Mouse (Mus musculus) left cerebral cortex, adult 8-10 months (tissue): ENCODE results near the gene Rab37. TPM values are rescaled to one million over a fixed set of nuclear protein-coding genes. Genes with fewer than 3 reads are reported as not detected.

Experiments used
- DNase-seq, 2 experiments: peaks; one replicate each; pipeline ENCODE4 v3.0.0; 2022; ENCODE audit warnings: low spot score in 2 of 2
- total RNA-seq, 4 experiments: library from RNA; stranded (reverse); gene quantifications; 2 replicates each; pipeline ENCODE4 v1.2.4; 2022

Gene Rab37
- total RNA-seq, 4 experiments from 2014 or later: 3.3 to 6.1 (median 4.8) TPM

DNA sequence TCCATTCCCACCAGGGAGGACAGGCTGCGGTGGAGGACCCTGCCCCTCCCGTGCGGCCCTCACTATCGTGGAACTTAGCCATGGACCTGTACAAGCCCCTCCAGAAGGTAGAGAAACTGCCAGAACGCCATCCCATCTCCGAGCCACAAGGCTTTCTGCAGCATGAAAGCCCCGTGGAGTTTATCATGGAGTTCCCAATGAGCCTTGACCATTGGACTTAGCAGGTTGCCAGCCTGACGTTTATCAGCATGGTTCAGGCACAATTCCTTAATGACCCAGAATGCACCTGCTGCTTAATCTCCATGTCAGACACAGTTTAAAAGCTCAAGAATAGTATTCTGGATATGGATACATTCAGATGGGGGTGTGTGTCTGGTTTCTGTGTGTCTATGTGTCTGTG is 6.2 kb upstream of the Rab37 start:
- no peak for DNase-seq

GRCm38 (mm10) chr11:115086213-115086612 is 5.0 kb upstream of the Rab37 start:
- DNase-seq: no peak

- no peak for DNase-seq
Measured at GRCm38 (mm10) chr11:115089853-115090252, 1.4 kb upstream of the Rab37 start.

DNA sequence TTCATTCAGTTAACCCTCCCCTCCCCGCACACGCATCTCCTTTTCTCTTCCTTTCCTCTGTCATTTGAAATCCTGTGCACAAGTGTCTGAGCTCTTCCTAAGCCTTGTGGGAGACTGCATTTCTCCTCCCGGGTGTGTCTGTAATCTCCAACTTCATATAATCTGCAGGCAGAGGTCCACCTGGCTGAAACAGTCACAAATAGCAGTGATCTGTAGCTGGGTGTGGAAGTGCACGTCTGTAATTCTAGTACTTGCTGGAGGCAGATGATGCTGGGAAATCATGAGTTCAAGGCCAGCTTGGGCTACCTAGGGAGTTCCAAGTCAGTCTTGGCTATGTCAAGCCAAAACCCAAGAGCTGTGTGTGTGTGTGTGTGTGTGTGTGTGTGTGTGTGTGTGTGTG is 909 bp downstream of the Rab37 start:
- DNase-seq: no peak

GRCm38 (mm10) chr11:115098203-115098932 is 7.1 kb downstream of the Rab37 start:
- DNase-seq: no peak

DNA sequence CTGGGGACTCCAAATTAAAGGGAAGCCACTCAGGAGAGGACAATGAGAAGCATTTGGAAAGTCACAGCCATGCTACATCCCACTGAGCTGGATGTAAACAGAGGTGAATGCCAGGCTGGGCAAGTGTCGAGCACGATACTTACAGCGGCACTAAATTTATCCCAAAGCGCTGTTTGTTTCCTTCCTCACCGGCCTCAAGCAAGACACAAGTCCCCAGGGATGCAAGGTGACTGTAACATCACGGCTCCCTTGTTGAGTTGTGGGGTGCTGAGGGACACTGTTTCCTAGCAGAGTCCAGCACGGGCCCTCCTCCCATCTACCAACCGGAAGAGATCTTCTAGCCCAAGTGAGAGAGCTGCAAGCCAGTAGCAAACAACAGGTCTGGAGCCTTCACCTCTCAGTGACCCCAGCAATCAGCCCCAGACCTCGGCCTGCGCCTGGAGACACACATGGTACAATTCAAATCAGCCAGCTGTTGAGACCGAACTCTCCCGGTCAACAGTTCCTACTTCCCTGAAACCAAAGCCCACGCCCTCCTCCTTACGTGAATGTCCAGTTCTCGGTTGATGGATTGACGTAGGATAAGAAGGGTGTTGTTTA is 8.1 kb downstream of the Rab37 start:
- no peak for DNase-seq

DNA sequence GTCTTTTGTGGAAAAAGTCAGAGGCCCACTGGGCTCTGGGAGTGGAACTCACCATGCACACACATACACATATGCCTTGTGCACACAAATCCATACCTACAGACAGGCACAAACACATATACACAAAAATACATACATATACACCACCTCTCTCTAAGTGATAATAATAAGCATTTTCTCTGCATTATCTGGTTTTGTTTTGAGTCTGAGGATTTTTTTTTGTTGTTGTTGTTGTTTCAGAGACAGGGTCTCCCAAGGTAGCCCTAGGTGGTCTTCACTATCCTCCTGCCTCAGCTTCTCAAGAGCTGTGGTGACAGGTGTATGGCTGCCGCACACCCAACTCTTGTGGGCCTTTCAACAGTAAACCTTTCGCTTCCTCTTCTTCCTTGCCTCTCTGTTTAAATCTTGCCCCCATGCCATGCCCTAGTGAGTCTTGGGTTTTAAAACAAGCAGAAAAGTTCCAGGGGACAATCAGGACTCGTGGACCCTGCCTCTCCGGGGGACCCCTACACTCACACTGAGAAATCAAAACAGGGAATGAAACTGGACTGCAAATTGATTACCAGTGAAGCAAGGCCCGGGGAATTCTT is 8.9 kb downstream of the Rab37 start:
- DNase-seq: no peak

- no peak for DNase-seq
Measured at GRCm38 (mm10) chr11:115100741-115101140, 9.5 kb downstream of the Rab37 start.

GRCm38 (mm10) chr11:115101615-115102051 is 10.4 kb downstream of the Rab37 start:
- no peak for DNase-seq

DNA sequence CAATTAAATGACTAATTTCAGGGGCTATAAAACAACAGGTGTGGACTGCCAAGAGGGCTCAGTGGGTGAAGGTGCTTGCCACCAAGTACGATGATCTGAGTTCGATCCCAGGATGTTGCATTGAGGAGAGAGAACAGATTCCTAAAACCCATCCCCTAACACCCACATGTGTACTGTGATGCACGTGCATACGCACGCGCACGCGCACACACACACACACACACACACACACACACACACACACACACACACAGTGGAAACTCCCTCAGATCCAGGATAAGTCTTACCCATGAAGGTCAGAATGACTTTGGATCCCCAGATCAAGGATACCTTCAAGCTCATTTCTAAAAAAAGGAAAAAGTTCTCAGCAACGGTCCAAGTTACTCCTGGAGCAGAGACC is 10.9 kb downstream of the Rab37 start:
- DNase-seq: no peak

DNA sequence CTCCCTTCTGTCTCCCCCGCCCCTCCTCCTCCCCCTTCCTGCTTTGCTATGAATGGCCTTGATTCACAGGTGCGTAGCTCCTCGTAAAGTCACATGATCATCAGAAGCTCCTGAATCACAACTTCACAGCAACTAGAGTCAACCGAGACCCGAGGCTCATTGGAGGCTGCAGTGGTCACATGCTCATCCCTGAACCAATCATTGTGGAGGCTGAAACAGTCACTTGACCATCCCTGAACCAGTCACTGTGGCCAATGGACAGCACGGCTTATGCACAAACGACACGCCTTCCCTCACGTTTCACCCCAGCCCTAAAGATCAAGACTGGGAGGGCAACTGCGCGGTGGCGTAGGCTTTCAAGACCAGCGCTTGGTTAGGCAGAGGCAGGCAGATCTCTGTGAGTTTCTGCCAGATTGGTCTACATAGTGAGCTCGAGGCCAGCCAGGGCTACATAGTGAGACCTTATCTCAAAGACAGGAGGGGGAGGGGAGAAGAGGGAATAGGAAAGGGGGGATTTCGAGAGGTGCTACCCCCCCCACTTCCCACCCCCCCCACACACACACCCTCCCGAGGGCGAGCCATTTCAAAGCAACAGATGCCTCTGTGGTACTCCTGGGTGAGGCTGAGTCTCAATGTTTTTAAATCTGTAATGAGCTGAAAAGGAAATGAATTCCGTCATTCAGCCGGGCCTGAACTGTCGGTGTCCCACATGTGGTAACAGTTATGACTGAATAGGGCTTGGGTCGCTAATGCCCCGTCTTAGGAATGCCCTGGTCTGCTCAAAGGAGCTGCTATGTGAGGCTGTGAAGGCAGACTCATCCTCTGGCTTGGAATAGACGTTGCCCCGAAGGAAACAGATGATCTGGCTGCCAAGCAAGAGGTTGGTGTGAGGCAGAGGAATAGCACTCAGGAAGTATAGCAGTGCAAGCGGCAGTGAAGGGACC is 12.5 kb downstream of the Rab37 start:
- no peak for DNase-seq

DNA sequence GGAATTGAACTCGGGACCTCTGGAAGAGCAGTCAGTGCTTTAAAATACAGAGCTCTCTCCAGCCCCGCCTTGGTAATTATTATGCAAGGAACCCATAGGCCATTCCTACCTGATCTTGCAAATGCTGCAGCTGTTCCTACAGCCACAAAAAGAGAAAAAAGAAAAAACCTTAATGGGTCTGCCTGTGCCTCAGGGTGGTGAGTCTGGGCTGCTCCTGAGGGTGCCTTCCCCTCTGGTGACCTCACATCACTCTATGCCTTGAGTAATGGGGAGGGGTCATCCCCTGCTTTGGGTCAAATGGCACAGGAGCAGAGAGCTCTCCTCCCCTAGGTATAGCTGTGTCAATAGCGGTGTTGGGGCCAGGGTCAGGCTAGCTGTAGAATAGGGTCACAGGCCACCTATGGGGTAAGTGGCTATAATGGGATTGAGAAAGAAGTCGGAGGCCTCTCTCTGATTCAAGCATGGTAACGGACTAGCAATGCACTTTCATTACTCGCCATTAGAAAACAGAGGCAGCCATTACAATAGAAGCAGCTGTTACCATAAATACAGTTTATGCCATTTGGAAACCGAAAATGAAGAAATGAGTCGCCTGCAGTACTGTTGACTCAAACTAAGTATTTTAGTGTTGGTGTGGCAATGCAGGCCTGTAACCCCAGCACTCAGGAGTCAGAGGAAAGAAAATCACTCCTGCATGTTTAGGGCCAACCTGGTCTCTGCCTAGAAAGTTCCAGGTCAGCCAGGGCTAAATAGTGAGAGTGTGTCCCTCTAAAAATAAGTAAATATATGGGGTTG is 13.7 kb downstream of the Rab37 start:
- DNase-seq: no peak

DNA sequence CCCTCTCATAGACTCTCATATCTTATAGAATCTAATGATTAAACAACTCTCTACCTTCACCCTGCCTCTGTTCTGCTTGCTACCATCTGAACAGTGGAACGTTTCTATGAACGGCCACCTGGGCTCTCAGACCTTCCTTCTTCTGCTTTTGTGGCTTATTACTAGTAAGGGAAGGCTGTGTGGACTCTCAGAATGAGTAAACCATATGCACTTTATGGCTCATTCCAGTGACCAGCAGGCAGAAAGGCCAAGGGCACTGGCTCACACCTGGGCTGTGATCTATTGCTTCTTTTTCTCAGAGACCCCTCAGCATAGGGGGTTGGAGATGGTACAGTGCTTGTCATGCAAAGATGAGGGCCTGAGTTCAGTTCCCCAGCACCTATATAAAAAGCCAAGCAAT is 15.4 kb downstream of the Rab37 start:
- no peak for DNase-seq

- DNase-seq: no peak
Measured at GRCm38 (mm10) chr11:115107403-115107916, 16.2 kb downstream of the Rab37 start.

DNA sequence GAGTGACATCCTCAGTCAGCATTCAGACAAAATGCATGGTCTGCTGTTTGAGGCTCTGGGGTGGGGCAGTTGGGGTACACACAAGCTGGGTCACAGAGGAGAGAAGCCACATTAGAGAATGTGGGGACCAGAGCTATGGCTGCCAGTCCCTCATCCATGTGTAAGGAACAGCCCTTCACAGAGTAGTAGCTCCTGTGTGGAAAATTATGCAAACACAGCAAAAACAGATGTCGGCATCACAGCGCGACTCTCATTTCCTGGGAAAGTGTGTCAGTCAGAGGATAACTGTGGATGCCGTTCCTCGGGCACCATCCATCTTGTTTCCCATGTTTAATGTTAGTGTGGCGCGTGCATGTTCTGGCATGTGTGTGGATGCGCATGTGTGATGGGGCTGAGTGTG is 16.9 kb downstream of the Rab37 start:
- DNase-seq: no peak

DNA sequence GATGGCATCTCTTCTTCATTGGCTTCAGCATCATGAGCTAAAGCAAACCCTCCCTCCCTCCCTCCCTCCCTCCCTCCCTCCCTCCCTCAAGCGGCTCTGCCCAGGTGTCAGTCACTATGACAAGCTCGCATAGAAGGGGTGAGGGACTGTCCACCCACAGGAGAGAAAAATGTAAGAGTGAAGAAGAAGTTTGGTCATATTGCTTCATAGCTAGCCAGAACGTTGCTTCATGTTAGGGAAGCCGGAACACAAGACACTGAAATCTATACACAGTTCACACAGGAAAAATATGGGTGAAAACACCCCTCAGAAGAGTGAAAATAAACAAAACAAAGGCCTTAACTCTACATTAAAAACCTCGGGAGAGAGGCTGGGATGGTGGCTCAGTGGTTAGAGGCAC is 19.0 kb downstream of the Rab37 start:
- no peak for DNase-seq

- DNase-seq: no peak
Measured at GRCm38 (mm10) chr11:115112196-115112595, 21.0 kb downstream of the Rab37 start.

- DNase-seq: no peak
Measured at GRCm38 (mm10) chr11:115119409-115119808, 28.2 kb downstream of the Rab37 start.

GRCm38 (mm10) chr11:115128483-115128882 is 37.3 kb downstream of the Rab37 start:
- DNase-seq: no peak

GRCm38 (mm10) chr11:115129508-115130126 is 38.4 kb downstream of the Rab37 start:
- DNase-seq: no peak
